Mouse (Mus musculus) B cell, adult 2 months (primary cell): ENCODE measurements around the gene Hagh.

Experiments
- DNase-seq, 2 experiments: peaks; one replicate each; pipeline ENCODE4 v3.0.0; 2022

The Hagh gene

DNA sequence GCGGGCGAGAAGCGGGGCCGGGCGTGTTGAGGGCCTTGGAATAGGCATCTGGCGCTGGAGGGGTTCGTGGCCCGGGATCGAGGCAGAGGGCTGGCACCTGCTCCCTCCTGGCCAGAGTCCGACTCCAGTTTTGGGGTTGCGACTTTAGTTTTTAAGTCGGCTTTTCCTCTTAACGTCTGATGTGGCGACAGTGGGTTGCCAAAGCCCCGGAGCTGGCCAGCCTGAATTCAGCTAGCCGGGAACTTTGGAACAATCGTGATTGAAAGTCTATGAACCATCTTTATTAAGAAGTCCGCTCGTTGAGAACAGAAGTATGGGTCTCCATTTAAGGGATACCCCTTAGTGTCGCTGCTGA, 10.8 kb downstream of the Hagh start:
- no peak for DNase-seq

DNA sequence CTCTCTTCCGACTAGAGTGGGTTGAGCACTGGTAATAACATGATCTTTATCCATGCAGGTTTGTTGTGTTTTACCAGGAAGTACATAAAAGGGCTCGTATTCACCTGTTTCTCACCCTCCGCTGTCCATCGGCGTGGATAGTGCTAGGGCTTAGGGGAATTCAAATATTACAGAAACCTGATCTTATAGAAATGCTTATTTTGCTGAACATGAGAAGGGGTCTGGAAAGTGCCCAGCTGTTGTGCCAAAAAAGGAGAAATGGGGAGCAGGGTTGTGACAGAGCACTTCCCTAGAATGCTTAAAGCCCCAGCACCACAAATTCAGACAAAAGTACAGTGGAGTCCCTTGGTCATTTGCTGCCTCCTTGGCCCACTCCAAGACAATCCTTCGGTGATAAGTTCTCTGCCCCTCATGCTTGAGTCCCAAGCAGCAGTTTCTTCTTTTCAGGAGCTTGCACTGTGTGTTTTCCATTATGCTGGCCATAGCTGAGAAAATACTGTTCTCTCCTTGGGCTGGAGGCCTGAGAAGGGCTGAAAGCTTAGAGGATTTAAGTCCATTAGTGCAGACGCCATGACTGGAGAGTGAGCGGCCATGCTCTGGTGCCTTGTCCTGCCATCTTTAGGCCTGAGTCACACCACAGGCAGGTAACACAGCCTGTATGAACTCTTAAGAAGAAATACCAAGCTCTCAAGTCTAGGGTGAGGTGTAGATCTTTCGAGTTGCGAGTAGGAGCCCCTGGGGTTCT, 11.6 kb downstream of the Hagh start:
- DNase-seq: no peak

DNA sequence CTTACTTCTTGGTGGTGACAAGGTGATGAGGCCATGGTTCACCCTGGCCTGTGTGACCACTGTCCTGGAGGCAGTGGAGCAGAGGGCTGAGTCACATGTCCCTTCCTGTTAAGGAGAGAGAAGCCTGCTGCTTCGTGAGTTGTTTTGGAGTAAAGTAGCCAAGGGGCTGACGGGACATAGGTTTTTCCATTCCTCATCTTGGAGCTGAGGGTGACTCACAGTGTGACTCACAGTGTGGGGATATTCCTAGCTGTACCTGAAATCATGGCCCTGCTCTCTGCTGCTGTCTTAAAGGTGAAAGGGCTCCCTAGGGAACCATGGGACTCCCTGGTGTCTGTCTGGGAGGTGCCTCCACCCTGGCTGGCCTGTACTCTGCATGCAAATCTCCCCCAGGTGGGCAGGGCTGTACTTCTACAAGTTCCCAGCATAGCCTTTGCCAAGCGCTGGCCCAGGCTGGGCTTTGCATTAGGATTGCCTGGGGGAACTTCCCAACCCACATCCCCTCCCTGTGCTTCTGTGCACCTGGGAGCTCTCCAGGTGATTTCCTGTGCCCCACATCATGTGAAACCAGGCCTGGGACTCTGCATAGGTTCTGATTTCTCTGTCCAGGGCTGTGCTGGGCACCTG, 16.0 kb downstream of the Hagh start:
- no peak for DNase-seq

DNA sequence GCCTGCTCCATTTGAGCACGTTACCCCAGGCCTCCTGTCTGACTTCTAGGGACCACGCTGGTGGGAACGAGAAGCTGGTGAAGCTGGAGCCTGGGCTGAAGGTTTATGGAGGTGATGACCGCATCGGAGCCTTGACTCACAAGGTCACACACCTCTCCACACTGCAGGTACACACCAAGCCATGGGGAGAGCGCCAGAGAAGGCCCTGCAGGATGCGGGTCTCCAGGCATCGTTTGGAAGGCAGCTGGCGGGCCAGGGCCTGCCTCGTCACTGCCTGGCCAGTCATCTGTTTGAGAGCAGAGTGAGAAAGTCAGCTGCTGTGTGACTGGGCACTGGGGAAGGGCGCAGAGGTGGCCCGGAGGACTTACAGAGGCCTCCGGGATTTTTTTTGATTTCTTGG, 16.6 kb downstream of the Hagh start:
- DNase-seq: no peak

DNA sequence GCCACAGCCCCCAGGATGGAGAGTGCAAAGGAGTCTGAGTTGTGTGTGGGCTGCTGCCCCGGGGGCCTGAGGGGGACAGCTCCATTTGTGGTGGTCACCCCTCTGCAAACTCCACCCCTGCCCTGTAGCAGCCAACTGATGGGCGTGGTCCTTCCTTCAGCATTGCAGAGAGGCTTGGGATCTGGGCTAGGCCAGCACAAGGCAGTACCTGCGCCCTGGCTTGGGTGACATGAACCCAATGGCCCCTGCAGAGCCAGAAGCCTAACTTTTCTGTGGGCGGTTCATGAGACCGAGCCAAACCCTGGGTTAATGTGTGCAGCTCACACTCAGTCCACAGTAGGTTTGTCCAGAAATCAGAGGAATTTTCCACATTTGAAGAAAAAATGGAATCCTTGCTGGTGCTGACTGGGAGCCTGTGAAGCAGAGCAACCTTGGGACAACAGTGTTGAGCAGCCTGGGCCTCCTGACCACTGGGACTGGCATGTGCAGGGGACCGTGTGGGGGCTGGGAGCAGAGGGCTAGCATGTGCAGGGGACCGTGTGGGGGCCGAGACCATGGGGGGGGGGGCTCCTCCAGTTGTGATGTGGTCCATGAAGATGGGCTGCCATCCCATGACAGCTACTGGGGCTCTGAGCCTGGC, 18.0 kb downstream of the Hagh start:
- DNase-seq: no peak

DNA sequence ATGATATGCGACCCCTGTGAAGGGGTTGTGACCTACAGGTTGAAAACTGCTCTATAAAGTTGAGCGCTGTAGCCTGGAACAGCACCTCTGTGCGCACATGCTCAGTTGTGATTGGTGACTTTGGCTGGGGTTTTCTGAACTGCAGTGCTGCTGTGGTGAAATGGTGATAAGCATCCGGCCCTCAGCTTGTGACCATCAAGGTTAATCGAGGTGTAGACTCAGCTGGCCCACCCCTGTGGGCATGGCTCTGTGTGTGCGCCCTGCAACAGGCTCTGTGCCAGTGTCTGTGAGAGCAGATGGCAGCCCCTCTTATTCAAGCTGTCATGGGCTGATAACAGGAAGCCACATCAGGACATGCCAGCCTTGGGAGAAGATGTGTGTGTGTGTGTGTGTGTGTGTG, 19.0 kb downstream of the Hagh start:
- no peak for DNase-seq

DNA sequence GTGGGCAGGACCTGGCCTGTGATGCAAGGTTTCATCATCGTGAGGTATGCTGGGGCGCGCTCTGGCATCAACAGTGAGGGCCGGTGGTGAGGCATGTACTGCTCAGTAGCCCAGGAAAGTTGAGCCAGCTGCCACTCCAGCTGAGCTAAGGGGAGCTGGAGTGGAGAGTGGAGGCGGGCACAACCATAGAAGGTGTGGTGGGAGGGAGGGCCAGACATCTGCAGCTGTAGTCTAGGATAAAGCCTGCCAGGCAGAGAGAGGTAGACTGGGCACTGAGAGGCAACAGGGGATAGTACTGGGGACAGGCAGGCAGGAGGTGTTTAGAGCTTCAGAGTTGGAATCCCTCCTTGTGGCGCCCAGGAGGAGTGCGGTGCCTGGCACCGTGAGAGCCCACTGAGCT, 20.1 kb downstream of the Hagh start:
- no peak for DNase-seq

DNA sequence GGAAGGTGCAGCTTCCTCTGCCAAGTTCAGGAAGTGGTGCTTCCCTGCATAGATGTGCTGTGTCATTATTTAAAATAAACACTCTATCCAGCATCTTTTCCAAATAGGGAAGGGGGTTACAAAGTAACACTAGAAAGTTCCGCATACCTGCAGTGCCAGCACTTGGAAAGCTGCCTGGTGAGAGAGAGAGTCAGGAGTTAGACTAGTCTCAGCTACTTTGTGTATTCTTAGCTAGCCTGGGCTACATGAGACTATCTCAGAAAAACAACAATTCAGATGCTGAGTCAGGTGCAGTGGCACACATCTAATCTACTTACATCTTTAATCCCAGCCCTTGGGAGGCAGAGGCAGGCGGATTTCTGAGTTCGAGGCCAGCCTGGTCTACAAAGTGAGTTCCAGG, 21.8 kb downstream of the Hagh start:
- DNase-seq: no peak

DNA sequence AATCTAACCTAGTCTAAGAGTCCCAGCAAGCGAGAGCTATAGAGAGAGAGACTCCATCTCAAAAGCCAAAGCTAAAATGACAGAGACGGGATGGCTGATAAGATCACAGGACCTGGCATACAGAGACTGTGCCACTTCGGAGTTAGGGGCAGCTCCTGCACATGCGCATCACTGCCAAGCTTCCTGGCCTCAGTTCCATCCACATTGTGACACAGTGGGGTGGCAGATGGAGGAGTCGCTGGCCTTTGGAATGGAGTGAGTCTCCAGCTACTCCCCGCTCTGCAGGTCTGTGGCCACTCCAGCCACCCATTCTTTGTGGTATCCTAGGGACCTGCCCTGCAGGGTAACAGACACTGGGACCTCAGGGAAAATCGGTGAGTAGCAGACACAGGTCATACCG, 25.8 kb downstream of the Hagh start, which contains the start of gene Igfals:
Gene Igfals, plus strand, starts transcription at position 222 of the 400 bp plus-strand sequence.
- no peak for DNase-seq

DNA sequence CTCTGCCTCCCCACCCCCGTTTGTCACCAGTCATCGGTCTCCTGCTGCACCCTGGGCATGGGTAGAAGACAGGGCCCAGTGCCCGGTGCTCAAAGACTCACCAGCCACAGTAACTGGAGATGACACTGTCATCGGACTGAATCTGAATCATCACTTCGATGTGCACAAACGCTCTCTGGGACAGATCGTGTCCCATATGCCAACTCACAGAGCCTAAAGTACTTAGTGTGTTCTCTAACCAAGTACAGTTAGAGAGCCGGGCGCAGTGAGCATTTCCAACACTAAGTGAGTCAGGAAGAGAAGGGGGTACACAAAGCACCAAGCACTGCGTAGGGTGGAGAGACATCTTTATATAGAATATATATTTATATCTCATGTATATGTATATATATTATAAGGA, 28.0 kb downstream of the Hagh start:
- DNase-seq: no peak

DNA sequence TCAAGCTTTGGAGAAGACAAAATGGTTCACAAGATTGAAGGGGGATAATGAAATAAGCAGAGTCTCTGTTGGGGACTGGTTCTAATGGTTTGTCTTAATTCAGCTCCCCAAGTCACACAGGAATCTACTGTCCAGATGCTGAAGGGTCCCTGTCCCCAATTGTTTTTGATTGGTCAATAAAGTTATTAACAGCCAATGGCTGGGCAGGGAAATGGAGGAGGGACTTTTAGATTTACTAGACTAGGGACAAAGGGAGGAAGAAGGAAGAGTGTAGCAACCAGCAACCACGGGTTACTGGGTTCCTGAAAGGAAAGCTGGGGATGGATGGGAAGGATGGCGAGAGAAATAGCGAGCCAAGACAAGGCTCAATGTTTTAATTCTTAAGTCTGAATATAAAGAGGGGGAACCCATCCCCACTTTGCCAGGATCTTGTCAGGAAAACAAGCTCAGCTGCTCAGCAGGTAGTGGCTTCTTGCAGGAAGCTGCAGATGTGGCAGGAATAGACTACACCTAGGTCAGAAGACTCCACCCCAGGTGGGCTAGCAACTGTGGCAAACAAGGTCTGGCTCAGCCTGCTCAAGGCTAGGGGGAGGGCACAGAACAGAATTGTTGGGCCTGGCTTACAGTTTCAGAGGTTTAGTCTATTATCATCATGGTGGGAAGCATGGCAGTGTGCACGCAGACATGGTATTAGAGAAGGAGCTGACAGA, 33.9 kb downstream of the Hagh start:
- DNase-seq: no peak

DNA sequence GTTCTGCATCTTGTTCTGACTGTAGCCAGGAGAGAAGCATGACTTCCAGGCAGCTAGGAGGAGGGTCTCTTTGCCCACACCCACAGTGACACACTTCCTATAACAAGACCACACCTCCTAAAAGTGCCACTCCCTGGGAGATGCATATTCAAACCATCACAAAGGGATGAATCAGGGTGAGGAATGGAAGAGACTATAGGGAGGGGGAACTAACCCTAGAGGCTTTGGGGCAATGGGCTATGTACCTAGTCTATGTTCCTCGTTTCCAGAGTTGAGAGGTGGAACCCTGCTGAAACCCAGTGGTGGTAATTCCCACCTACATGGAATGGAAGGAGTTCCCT, 34.4 kb downstream of the Hagh start:
- no peak for DNase-seq

DNA sequence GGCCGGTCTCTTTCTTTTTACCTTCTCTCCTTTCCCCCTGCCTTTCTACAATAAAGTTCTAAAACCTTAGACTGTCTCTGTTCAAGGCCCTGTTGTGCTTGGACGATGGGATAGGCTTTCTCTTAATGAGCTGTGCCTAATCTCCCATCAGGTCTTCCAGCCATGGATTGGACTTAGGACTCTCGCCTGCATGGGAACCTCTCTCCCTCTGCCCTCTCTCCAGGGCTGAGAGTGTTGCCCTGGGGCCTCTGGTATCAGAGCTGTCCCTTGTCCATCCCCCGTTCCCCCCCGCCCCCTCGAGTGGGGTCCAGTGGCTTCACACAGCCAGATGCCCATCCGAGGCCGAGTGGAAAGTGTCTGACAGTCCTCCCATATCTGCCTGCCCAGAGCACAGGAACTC, 35.0 kb downstream of the Hagh start:
- no peak for DNase-seq

DNA sequence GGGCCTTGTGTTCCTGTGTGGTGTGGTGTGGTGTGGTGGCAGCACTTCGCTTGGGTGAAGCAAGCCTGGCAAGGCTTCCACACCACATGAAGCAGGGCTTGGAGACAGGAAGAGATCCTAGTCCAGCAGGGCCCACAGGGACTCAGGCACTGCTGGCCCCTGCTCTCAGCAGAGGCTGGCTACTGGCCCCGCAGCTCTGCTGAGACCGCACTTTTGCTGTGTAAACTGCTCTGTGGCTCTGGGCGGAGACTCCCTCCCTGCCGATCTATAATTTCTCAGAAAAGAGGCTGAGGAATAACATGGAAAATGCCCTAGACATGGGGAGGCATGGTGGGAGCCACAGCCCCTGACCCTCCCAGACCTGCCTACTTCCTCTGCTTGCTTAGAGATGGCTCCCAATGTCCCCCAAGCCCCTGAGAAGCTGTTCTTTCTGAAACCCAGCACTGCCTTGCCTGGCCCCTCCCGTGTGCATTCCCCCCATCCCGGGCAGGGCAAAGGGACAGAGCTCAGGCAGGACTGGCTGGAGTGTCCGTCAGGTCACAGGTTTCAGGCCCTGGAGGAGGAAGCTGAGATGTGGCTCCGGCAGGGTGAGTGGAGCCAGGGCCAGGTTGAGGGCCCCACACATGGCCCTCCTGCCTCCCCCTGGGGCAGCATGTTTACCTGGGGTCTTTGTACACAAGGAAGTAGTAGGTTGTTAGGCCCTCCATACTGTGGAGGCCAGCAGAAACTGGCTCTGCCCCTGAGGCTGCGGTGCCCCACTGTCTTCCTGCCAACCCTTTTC, 37.6 kb downstream of the Hagh start:
- no peak for DNase-seq

DNA sequence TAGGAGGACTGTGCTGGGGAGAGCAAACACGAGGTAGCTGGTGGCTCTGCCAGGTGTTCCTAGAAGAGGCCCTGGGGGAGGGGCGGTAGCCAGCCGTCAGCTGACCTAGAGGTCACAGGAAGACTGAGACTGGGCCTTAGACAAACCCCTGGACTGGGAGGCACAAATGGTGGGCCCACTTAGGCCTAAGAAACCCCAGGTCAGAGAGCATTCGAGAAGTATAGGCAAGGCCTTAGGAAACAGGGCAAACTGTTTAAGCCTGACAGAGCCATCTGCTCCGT, 38.1 kb downstream of the Hagh start:
- no peak for DNase-seq

DNA sequence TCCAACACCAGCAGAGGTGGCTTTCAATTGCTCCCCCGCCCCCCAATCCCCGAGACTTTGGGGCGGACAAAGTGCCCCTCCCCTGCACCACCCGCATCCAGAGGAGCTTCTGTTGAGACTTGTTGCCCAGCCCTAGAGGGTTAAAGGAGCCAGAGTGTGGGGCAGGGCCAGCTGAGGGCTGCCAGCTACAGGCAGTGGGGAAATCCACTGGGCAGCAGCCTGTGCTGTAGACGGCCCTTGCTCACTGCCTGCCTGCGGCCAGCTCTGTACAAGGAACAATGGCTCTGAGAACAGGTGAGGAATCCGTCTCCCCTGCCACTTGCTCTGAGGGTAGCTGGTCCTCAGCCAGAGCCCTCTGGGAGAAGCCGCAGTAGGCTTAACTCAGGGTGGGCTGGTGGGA, 38.6 kb downstream of the Hagh start:
- no peak for DNase-seq

DNA sequence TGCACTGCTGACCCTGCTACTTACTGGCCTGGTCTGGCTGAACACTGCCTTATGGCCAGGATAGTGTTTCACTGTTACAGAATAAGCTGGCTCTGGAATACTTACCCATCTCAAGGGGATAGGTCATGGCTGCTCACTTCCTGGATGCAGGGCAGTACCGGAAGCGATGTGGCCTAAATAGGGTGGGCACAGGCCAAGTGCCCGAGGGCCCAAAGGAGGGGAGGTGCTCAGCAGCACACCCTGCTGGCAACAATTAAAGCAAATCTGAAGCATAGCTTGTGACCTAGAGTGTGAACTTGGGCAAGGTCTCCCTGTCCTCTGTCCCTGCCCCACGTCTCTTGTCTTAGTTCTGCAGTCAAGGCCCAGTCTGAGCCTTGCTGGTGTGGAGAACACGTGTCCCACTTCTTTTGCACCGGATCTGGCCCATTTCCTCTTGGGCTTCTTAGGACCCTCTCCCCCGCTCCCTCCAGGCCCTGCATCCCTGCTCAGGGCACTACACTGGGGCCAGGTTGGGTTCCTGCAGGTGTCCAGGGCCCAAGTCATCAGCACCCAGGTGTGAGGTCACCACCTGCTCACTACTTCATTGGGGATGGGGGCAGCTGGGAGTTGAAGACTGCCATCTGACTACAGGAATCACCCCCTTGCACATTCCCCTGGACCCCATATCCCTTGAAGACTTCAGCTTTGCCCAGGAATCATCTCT, 41.9 kb downstream of the Hagh start:
- DNase-seq: peak; percentile 47 to 49

DNA sequence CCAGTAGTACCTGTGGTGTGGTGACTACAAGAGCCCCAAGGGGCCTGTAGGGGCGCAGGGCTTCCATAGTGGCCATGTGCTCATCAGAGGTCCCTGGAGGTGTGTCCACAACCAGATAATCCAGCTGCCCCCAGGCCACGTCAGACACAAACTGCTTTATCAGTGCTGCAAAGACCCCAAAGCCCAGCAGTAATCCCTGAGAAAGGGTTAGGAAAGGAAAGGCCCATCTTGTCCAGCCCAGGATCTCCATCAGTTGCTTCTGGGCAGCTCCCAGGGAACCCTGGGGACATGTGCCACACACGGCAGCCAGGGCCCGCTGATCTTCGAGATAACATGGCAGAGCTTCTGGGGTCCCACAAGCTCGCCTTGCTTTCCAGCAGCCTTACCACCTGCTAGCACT, 44.4 kb downstream of the Hagh start:
- no peak for DNase-seq

DNA sequence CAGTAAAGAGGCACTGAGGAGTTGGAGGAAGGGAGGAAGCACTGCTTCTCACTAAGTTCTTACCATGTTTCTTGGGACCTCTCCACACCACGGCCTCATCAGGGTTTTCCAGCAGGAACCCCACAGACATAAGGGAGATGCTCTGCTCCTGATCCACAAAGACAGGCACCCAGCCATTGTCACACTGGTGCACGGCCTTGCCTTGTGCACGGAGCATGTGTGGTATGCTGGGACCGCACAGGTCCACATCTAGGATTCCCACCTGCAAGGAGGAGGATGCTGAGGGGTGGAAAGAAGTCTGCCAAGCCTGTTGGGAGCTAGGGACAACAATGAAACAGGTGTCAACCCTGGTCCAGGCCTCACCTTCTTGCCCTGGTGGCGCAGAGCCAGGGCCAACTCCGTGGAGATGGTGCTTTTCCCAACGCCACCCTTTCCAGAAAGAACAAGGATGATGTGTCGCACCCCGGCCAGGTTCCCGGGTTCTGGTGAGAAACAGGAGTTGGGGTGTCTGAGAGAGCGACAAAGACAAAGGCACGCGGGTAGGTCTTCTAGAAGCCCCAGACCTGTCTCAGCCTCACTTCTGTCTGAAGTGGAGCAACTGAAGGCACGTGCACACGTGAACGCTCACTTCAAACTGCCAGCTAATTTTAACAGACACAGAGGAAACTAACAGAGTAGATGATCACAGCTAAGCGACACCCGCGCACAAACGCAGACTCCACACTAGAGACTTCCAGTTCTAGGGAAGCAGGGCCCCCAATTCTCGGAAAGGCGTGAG, 45.6 kb downstream of the Hagh start:
- no peak for DNase-seq

DNA sequence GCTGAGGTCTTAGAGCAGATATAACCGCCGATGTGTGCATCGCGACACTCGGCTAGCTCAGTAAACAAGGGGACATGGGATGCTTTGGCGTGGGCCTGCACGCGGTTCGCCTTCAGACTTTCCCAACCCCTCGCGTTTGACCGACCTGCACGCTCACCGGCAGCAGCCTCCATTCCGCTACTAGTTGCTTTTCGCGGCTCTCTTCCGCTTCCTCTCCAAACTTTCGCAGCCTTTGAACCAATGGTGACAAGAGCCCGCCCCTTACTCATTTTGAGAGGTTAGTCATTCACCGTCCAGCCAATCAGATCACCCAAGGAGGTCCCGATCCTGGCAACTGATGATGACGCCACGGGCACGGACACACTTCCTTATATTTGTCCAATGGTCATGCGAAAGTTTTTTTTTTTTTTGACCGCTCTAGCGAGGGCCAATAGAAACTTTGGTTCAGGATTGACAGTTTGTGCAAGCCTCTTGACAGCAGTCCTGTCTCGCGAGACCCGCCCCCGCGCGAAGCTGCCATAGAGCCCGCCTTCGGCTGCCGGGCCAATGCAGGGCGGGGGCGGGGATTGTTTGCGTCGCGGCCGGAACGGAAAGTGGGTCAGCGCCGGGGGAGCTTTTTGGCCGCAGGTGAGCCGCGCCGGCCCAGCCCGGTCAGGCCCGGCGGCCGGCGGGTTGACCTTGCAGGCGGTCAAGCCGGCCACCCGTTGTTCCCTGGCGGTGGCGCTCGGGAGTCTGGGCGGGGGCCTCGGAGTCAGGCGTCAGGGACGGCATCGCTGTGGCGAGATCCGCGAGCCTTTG, 46.4 kb downstream of the Hagh start, which contains the start of the genes Nubp2 and Spsb3:
Gene Nubp2, minus strand, starts transcription at position 216 of the 798 bp plus-strand sequence.
Gene Spsb3, plus strand, starts transcription at position 510 of the 798 bp plus-strand sequence.
- DNase-seq: peak; percentile 96 to 97

DNA sequence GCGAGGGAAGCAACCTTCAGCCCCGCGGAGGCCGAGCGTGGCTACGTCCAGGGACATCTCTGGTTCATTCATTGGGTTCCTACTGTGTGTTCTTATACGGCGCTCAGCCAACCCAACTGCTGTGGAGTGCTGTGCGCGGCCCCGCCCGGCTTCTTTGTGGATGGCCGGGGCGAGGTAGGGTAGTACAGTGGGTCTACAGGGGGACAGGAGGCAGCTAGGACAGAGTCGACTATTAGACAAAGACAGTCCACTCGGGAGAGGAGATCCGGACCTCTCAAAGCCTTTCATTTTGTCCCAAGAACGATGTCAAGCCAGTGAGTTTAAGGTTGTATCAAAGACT, 47.0 kb downstream of the Hagh start:
- DNase-seq: no peak
